Mouse (Mus musculus) kidney, postnatal 36 days (tissue): Measurements from ENCODE around the gene Cfap99.

Experiments
- DNase-seq, 2 experiments: peaks; one replicate each; pipeline ENCODE4 v3.0.0; 2021 to 2022; ENCODE audit warnings: mixed read lengths in 2 of 2

Cfap99 gene

DNA sequence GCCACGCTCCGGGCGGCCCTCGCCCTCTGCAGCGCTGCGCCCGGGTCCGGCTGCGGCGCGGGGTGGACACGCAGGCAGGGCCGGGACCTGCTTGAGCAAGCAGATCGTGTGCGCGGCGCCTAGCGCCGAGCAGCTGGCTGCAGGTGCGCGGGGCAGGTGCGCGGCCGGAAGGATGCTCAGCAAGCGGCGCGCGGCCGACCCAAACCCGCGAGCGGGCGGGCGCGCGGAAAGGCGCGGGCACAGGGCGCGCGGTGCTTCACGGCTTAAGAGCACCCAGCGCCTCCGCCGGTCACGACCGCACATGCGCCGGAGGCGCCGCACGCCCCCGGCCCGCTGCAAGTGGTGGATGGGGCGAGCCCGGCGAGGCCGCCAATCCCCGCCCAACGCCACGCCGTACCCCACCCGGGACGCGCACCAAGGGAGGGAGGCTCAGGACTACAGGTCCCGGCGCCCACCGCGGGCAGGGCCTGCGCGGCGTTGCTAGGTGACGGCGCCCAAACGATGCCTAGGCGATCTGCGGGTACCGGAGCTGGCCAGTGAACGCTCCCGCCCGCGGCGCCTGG is at the start of gene Cfap99, which contains the start of gene Zfyve28:
Gene Cfap99 (plus strand): TSS at position 447 of the 563 bp plus-strand sequence.
Gene Zfyve28 (minus strand): TSS at position 296 of the 563 bp plus-strand sequence.
- DNase-seq, result peak; percentile 41 to 65

DNA sequence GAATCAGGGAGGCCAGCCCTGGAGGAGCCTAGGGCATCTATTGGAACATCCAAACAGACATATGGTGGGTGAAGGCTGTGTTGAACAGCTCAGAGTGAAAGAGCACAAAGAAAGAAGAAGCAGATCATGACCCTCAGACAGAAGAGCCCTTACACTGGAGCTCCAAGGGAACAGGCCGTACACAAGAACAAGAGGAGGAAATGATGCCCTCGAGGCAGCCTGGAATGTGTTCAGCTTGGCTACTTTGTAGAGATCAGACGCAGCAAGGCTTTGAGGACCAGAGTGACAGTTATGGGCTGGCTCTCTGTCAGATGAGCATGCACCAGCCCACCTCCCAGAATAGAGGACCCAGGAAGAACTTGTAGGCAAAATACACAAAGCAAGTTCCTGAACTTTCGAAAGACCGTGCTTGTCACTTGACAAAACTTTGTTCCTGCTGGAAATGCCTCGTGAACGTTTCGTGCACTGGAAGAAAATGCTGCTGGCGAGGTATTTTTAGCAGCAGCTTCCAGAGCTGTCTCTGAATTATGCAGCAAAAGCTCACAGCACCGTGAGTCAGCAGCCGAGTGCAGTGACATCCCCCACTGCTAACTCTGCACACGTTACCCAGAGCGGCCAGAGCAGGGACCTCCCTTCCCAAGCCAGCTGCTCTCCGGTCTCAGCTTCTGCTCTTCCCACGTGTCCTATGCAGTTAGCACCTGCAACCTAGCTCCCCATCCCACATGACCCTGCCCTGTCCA is 46.0 kb upstream of the Cfap99 start:
- DNase-seq, result peak; percentile 16 to 24

DNA sequence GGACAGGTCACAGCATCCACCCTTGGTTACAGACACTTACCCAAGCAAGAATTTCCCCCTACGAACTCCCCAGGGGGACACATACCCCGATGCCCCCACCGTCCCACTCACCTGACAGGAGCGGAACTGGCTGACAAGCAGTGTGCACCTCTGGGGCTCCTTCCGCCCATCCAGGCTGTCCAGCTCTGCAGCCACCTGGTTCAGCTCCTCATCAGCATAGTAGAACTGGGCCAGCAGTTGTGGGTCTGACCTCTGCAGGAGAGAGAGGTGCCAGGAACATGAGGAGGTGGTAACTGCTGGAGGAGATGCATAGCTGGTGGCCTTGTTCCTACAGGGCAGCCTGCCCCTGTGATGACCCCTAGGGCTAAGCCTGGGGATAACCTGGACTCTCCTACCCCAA is 45.3 kb upstream of the Cfap99 start:
- no peak for DNase-seq

DNA sequence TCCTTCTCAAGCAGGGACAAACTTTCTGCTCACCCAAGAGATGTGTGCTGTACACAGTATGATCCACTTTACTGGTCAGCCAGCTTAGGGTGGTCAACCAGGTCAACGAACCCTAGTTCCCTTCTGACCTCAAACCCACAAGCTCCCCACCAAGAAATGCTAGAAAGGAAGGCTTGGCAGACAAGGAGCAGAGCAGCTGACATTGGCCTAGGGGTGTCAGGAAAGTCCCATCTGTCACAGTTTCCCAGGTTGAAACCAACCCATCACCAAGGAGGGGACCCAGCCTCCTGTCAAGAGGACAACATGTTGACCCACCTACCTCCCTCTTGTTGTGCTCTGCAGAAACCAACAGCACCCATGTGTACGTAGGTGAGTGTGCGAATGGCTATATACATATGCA is 42.0 kb upstream of the Cfap99 start:
- no peak for DNase-seq

DNA sequence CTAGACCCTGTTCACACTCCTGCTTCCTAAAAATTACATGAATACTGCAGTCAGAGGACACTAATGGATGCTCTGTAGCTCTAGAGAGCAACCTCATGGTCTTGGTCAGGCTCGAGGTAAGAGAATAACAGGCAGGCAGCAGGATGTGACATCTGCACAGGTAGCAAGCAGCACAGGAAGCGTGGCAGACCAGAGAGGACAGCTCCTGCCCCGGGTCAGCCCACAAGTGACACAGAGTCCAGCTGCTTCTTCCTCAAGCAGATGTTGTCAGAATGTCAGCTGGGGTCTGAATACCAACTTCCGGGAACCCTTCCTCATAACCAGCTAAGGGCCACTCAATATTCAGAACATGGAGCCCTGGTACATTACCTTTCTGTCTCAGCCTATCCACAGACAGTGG is 39.3 kb upstream of the Cfap99 start:
- DNase-seq, result no peak

DNA sequence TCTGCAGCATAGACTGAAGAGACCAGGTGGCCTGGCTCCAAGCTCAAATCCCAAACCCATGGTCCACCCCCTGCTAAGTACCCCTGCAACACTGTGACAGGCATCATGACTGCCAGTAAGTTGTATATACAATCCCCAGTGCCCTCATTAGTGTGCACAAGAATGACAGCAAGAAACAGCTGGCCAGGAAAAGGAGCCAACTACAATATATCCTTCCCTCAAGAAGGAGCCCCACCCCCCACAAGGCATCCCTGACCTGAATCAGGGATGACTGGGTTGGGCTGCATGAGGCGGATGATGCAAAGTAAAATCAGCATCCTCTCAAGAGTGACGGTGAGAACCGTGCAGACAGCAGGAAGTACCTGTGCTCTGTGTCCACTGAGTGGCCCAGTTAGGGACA is 38.3 kb upstream of the Cfap99 start:
- DNase-seq, result no peak

DNA sequence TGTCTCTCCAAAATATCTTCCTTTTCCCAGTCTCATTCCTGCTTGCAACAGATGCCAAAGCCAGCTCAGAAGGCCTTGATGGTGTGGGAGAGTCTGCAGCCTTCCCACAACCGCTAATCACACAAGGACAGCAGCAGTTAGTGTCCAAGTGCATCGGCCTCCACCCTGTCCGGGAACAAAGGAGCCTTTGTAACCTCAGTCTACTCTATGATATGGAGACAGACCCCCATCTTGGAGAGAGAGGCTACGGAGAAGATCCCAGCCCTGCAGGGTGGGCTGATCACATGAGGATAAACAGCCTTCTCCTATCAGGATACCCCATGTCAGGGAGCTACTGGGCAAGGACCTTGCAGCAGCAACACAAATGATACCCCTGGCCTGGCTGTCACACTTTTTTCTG is 36.6 kb upstream of the Cfap99 start:
- DNase-seq, result no peak

DNA sequence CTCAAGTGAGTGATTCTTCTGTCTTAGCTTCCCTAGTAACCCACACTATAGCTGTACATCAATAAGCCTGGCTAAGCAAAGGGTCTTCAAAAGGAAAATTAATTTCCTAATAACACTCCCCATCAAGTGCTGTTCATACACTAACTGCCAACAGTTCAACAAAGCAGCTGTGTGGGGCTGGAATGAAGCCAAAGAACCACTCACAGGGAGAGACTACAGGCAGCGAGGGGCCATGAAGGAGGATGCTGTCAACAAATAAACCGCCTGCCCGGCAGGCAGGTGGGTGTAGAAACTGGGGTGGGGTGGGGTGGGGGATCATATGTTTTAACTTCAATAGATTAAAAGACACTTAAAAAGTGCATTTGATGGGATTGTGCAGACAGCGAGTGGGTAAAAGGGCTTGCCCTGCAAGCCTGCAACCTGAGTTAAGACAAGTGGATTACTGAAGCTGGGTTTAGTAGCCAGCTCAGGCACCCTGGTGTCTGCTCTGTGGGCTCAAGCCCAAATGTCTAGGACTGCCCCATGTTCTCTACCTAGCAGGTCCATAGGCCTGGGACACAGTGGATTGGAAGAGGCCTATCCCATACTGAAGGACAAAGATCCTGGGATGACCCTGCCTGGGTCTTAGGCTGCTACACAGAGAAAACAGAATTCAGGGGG is 36.0 kb upstream of the Cfap99 start:
- DNase-seq, result peak in 1 of 2 experiments; percentile 4

DNA sequence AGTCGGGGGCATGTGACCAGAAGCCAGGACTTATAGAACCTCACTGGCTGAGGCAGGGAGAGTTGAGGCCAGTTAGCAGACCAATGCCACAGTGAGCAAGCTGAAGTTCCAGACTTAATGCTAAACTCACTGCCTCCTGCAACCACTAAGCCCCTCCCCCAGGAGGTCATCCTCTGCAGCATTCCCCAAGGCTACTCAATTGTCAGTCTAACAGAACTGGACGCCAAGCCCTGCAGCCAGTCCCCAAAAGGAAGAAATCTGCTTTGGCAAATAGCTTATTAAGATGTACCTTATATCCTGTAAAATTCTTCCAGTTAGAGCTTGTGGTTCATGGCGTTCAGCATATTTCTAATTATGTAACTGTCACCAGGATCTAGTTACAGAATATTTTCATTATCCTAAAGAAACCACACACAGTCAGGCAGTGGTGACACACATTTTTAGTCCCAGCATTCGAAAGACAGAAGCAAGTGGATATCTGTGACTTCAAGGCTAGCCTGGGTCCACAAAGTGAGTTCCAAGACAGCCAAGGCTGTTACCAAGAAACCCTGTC is 35.4 kb upstream of the Cfap99 start:
- DNase-seq, result no peak

DNA sequence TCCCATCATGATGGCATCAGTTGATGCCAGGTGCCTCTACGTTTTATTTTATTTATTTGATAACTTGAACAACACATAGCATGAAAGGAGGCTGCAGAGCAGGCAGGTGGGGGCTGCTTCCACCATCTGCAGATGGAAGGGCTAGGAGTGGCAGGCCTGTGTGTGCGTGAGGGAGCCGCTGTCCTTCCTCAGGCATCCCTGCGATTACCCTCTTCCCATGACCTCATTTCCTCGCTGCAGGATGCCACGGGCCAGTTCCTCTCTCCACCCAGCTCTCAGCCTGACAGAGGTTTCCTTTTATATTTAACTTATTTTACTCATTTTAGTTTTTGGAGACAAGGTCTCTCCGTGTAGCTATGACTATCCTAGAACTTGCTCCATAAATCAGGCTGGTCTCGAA is 34.1 kb upstream of the Cfap99 start:
- DNase-seq, result peak; percentile 6 to 14

DNA sequence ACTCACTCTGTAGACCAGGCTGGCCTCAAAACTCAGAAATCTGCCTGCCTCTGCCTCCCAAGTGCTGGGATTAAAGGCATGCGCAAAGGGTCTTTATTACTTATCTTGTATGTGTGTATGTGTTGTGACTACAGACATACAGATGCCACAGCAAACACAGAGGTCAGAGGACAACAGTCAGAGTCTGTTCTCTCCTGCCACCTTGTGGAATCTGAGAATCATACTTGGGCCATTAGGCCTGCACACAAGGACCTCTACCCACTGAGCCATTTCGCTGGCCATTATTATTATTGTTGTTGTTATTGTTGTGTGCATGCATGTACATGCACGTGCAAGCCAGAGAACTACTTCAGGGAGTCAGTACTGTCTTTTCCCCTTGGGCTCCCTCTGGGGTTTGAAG is 33.2 kb upstream of the Cfap99 start:
- peak; percentile 11 to 24 for DNase-seq

DNA sequence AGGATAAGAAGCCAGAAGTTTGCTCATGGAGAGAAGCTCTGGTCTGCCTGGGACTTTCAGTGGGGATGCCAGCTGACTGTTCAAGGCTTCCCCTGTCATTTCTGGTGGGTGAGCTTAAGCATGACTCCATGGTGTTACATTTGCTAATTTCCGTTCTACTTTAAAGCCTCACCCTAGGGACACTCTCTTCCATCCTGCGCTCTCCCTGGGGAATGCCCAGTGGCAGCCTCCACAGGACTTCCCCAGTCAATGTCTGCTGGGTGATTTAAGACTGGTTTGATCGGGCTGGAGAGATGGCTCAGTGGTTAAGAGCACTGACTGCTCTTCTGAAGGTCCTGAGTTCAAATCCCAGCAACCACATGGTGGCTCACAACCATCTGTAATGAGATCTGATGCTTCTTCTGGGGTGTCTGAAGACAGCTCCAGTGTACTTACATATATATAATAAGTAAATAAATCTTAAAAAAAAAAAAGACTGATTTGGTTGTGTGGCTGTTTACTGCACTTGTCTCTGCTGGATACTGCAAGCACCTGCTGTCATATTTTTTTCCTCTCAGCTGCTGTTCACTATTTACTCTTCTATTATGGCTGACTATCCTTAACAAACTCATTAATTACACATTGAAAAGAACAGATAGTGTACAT is 29.1 kb upstream of the Cfap99 start:
- no peak for DNase-seq

DNA sequence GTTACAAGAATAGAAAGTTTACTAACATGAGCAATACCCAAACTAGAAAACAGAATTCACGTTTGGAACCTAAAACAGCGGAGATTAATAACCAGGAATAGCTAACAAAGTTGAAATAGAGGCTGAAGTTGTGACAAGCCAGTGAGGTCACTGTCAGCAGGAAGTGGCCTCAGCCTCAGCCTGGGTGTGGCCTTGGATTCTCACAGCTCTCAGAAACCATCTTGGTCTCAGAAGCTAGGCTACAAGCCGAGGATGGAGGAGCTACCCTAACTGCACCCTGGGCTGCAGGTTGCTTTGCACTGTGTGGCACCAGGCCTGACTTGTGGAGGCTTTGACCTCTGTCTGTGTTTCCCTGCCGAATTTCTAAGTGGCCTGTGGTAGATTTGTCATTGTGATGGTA is 22.3 kb upstream of the Cfap99 start:
- DNase-seq, result no peak

DNA sequence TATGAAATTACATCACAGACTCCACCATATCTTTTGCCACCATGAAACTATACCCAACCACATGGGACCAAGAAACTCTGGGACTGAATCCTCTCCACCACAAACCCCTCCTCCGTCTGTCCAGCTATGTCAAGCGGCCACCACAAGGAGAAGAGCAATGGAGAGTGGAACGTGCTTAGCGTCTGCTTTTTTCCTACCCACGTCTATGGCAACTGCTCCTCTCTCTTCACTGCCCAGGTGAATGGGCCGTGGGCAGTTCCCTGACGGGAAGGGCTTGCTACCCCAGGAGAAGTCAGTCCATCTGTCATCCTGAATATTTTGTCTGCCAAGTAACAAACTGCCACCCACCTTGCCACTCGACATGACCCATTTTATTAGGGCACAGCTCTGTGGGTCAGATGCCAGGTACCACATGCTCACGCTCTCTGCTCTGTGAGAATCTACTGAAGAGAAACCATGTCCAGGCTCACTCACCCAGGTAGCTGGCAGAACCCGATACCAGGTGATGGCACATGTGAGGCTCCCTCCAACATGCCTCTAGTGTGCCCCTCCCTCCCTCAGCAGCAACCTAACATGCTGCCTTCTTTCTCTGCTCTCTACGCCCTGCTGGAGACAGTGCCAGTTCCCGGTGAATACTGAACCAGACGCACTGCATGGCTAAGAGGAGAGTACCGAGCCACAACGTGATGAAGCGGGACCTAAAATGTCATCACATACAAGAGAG is 19.0 kb upstream of the Cfap99 start:
- DNase-seq, result no peak

DNA sequence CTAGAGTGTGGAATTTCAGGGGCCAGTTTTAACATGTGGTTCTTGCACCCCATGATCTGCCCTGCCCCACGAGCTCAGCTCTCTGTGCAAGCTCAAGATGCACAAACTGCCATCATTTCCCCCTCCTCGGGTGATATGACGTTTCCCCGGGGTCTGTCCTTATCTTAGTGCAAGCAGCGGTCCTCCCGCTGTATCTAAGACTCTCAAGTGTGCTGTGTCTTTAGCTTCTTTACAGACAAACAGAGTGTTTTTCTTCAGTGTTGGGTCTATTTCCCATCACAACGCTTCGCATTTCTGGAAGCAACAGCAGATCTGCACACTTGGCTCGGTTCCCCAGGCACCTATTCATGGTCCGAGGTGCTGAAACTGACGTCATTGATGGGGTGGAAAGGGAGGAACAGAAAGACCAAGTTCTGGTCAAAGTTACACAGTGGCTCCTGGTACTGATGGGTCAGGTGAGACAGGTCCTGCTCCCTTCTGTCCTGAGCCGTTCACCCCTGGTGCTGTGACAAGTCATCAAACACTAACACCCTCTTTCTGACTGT is 18.4 kb upstream of the Cfap99 start:
- no peak for DNase-seq

DNA sequence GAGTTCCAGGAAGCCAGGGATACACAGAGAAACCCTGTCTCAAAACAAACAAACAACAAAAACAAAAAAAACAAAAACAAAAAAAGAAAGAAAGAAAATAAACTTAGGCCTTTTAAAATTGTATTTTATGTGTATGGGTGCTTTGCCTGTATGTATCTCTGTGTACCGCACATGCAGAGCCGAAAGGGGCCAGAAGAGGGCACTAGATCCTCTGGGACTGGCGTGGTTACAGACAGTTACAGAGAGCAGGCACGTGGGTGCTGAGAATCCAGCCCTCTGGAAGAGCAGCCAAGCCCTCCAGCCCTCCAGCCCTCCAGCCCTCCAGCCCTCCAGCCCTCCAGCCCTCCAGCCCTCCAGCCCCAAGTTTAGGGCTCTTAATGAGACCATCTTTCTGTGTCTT is 16.7 kb upstream of the Cfap99 start:
- DNase-seq, result peak; percentile 21 to 68

DNA sequence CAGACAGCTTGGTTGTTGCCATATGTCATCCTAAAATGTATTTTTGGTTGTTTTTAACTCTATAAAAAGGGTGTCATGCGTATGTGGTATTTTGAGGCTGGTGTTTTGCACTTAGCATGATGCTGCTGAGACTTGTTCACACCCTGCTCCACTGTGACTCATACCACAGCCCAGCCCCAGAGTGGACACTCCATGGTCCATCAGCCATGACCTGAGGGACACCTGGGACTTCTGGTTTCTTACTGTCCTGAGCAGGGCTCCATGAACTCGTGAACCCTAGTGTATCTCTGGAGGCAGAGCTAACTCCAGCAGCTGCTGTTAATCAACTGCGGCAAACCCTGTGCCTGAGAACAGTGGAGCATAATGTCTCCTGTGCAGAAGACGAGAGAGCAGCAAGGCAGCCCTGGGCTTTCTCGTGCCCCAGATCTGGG is 15.1 kb upstream of the Cfap99 start:
- DNase-seq, result no peak

DNA sequence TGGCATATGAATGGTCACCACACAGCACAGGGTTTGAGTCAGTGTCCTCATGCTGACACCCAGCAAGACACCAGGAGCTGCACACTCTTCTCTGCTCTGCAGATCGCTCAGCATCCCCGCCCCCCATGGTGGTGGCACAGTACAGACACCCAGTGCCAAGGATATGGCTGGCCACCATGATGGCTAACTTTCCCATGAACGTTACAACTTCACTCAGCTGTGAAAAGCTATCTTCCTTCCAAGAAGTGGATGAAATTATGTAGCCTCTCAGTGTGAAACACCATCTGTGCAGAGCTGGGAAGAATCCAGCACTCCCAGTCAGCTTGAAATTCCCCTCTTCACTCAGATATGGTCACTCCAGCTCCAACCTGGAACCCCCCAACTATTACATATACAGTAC is 14.1 kb upstream of the Cfap99 start:
- no peak for DNase-seq

DNA sequence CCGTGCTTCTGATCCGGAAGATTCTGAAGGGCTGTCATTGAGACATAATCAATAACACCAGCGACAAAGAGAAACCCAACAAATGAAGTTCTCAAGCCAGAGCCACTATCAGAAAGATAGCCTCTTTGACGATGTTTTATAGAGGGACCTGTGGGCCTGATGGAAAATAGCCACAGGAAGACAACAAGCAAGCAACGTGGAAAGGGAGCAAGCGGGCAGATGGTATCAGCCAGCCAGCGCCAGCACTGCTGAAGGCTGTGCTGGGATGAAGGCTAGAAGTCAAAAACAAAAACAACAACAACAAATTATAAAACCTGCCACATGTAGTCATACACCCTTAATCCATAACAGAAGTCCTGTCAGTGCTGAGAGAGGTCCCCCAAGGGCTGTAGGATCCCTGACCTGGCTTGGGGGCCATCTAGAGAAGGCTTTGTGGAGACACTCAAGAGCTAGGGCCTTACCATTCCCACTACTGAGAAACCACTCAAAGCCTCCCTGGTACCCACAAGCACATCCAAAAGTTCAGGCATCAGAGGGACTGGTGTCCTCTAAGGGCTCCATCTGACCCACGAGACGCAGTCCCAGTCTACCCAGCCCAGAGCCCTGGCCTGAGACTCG is 13.6 kb upstream of the Cfap99 start:
- DNase-seq, result no peak

DNA sequence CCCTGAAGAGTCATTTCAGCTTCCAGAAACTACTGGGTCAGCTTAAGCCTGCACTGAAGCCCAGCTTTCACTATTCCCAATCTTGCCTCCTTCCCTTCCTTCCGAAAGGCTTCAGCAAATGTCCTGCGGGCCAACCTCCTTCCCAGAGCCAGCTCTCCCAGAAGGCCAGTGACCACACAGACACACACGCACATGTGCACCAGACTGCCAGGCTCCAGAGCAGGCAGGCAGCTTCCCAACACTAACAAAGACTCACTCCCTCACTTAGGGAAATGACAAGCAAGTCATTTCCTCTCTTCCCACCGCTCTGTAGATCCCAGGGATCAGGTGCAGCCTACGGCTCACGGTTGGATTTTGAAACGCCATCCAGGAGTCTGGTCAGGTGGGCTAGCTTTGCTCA is 12.2 kb upstream of the Cfap99 start:
- no peak for DNase-seq

DNA sequence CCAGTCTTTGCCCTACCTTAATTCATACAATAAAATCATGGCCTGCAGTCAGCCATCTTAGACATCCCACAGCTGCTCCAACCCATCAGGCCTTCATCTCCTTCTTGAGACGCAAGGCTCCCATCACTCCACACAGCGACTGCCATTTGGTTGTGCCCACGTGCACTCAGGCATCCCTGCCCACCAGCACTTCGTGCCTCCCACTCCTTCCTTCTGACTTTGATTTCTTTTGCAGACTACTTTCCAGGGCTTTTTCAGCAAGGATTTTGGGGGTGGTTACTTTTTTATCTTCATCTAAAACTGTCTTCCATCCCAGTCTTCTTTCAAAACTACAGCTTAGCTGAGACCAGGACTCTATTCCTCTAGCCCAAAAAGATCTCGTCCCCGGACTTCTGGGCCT is 11.7 kb upstream of the Cfap99 start:
- DNase-seq, result no peak

DNA sequence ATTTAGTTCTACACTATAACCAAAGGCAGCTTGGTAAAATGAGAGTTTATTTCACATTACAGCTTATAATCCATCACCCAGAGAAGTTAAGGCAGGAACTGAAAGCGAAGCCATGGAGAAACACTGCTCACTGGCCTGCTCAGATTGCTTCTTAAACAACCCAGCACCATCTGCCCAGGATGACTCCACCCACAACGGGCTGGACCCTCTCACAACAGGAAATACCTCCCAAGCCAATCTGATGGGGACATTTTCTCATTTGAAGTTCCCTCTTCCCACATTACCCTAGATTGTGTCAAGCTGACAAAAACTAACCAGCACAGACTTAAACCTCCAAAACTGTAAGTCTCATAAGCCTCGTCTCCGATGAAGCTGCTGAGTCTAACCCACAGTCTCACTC is 10.3 kb upstream of the Cfap99 start:
- no peak for DNase-seq
